Mouse (Mus musculus) cerebral cortex, adult 2 months (tissue): ENCODE results near the gene Gm3476.

Experiments used
- WGBS: fragments of 180-500 bp; shearing (Covaris S2); methylation state at CpG from one replicate; pipeline ENCODE4 v1.1.7; 2018; 5-methylcytosine and 5-hydroxymethylcytosine counted together

Gm3476 gene

DNA sequence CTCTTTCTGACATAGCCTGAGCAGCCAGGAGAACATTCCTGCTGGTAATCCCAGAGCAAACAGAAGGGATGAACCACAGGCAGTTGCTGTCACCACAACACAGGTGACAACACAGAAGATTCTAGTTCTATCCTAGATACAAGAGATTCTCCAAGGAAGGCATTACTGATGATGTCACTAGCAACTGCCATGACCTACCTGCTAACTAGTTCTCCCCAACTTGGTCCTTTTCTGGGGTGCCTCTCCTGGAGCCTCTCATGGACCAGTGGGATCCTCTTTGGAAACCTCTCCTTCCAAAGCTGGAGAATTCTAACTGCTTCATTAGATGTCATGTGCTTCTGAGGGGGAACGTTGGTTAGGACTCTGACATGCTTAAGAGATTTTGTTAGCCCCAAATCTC is at the start of gene Gm3476:
Gene Gm3476 (minus strand): TSS at position 101 of the 400 bp plus-strand sequence.
- no CpG with 5 or more reads among the region's 1 CpGs for WGBS

- 78% methylated on average over 6 of the region's 9 CpGs for WGBS
Observed at GRCm38 (mm10) chr14:6163538-6163937, 37.9 kb upstream of the Gm3476 start.

DNA sequence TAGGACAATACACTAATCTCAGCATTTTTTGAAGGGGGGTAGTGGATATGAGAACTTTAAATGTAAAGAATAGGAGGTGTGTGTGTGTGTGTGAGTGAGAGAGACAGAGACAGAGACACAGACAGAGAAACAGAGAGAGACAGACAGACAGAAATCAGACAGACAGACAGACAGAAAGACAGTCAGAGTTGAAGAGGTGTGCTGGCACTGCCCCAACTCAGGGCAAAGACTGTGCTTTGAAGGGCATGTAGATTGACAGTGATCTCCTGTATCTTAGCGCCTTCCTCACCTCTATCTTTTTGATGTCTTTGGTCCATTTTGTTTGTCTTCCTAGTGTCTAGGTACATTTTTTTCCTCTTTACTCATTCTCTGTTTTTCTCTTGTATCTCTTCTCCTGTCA is 35.5 kb upstream of the Gm3476 start:
- 100% methylated on average over 1 of the region's 1 CpGs for WGBS

- WGBS, result under 1% methylated on average over 48 of the region's 51 CpGs
Observed at GRCm38 (mm10) chr14:6108272-6108925, 17.2 kb downstream of the Gm3476 start, which contains the start of gene Gm3468. TSS of gene Gm3468 (minus strand) at chr14:6108665.

DNA sequence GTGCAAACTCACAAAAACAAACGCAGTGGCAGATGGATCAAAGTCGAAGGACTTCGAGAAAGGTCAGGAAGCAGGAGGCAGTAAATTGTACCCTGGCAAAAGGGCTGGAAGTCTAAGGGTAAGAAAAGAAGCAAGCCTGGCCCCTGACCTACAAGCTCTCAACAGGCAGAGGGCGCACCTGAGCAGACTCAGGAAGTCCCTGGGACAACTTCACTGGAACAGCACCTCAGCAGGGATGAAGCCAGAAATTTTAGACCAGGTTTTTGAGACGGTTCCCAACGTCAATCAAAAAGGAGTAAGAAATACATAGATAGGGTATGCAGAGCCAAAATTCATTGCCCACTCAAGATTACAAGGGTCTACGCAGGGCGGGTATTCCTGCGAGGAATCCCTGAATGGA is 18.1 kb downstream of the Gm3476 start:
- WGBS, result 9% methylated on average over 9 of the region's 9 CpGs

DNA sequence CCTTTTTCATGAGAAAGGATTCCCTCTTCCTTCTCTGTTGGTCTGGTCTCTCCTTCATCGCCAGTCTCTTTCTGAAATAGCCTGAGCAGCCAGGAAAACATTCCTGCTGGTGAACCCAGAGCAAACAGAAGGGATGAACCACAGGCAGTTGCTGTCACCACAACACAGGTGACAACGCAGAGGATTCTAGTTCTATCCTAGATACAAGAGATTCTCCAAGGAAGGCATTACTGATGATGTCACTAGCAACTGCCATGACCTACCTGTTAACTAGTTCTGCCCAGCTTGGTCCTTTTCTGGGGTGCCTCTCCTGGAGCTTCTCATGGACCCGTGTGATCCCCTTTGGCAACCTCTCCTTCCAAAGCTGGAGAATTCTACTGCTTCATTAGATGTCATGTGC is 31.8 kb downstream of the Gm3476 start, which contains the start of gene Gm8206:
Gene Gm8206 (minus strand): TSS at position 101 of the 400 bp plus-strand sequence.
- WGBS, result 91% methylated on average over 2 of the region's 3 CpGs

GRCm38 (mm10) chr14:6058167-6058566 is 67.4 kb downstream of the Gm3476 start, which contains the start of gene Gm6337:
TSS of gene Gm6337 (minus strand) at chr14:6058267.
- WGBS, result 91% methylated on average over 4 of the region's 4 CpGs
